Mouse (Mus musculus) liver, adult 2 months (tissue): ENCODE measurements around the gene Tbx2. TPM values are rescaled to one million over a fixed set of nuclear protein-coding genes. Genes with fewer than 3 reads are reported as not detected.

ENCODE experiments used
- DNase-seq: peaks from one replicate; pipeline ENCODE4 v3.0.0-alpha.2; 2011; ENCODE audit warnings: low read depth, low spot score; ENCODE audit errors: extremely low read depth
- H3K27ac ChIP-seq: fragments of 200-500 bp; replicated peaks from 2 replicates; pipeline ENCODE4 v1.5.1; 2012; ENCODE audit warnings: low read depth, mild to moderate bottlenecking, control low read depth, inconsistent platforms, low read length; ENCODE audit not compliant: insufficient read depth
- H3K27me3 ChIP-seq: fragments of 200-500 bp; 2 replicates; pipeline ENCODE4 v1.6.1; 2012; ENCODE audit warnings: mild to moderate bottlenecking, moderate library complexity, low read length, inconsistent platforms; ENCODE audit not compliant: control insufficient read depth, insufficient read depth
- H3K36me3 ChIP-seq: fragments of 200-500 bp; 2 replicates; pipeline ENCODE4 v1.6.1; 2012; ENCODE audit warnings: low read length, inconsistent platforms; ENCODE audit not compliant: control insufficient read depth, insufficient read depth
- H3K4me1 ChIP-seq: fragments of 200-500 bp; 2 replicates; pipeline ENCODE4 v1.6.1; 2011; ENCODE audit warnings: low read length; ENCODE audit not compliant: control insufficient read depth, insufficient read depth
- H3K4me3 ChIP-seq: fragments of 200-500 bp; 2 replicates; pipeline ENCODE4 v1.5.1; 2011; ENCODE audit warnings: low read depth, mild to moderate bottlenecking, control low read depth, low read length, moderate library complexity; ENCODE audit not compliant: insufficient read depth
- H3K79me2 ChIP-seq: fragments of 200-500 bp; 2 replicates; pipeline ENCODE4 v1.6.1; 2012; ENCODE audit warnings: inconsistent platforms, mild to moderate bottlenecking, low read length, moderate library complexity; ENCODE audit not compliant: control insufficient read depth, insufficient read depth
- H3K9ac ChIP-seq: fragments of 200-500 bp; 2 replicates; pipeline ENCODE4 v1.6.1; 2012; ENCODE audit warnings: low read depth, mild to moderate bottlenecking, control low read depth, inconsistent platforms, low read length
- CTCF ChIP-seq: fragments of 200-500 bp; IDR thresholded peaks from 2 replicates; pipeline ENCODE4 v1.5.1; 2011; ENCODE audit warnings: low read depth, low read length, control low read depth
- POLR2A ChIP-seq: fragments of 200-500 bp; IDR thresholded peaks from 2 replicates; pipeline ENCODE4 v1.6.1; 2011; ENCODE audit warnings: low read length, control low read depth; ENCODE audit not compliant: insufficient read depth; ENCODE audit errors: extremely low read depth
- WGBS: fragments of 180-500 bp; shearing (Covaris S2); methylation state at CpG from one replicate; pipeline ENCODE4 v1.1.7; 2018; 5-methylcytosine and 5-hydroxymethylcytosine counted together
- polyA plus RNA-seq: library from polyadenylated mRNA; depleted of rRNA; stranded (reverse); fragments of >200 nt; gene quantifications from 2 replicates; pipeline ENCODE4 v1.2.3, GENCODE M21; 2012
- total RNA-seq: library from RNA; depleted of rRNA; stranded (reverse); fragments of >200 nt; gene quantifications from 2 replicates; pipeline ENCODE4 v1.2.3, GENCODE M21; 2014

The Tbx2 gene
- total and polyA plus RNA-seq, 2 experiments = 1.4 to 3.0 TPM

DNA sequence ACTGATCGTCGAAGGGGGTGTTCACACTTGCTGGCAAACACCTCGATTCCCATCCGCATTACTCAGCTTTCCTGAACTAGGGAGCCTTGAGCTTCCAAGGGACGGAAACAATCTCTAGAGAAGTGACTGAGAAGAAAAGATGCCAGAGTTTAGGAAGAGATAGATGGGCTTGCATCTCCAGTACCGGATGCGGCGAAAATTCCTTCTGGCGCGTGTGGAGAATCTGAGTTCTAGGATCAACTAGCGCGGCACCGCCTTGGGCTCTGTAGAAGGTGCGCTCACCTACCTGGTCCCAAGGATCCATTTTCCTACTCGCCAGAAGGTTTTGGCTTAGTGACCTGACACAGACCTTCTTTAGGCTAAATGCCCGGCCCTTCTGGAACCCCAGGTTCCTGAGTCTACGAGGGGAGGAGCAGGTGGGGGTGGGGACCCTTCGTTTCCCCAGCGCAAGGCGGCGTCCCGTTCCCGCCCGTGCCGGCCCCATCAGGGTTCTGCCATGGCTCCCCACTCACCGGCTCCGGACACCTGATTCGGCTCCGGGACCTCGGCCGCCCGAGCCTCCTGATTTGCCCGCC, 608 bp upstream of the Tbx2 start:
- H3K4me1 ChIP-seq = no peaks in the 10 kb centered on the region
- WGBS = 4% methylated on average over 33 of the region's 33 CpGs
- H3K27me3 ChIP-seq = peaks cover 27% of the 10 kb centered on the region; the same call in 1 of the 2 replicates
- peak overlapping the region; percentile 58 for H3K4me3 ChIP-seq
- no peaks in the 10 kb centered on the region for H3K36me3 ChIP-seq
- peak overlapping the region; percentile 42 for H3K27ac ChIP-seq
- TF ChIP-seq CTCF (no peak), POLR2A (no peak)
- H3K9ac ChIP-seq = peak overlapping the region; percentile 70
- no peaks in the 10 kb centered on the region for H3K79me2 ChIP-seq
- DNase-seq = no peak

DNA sequence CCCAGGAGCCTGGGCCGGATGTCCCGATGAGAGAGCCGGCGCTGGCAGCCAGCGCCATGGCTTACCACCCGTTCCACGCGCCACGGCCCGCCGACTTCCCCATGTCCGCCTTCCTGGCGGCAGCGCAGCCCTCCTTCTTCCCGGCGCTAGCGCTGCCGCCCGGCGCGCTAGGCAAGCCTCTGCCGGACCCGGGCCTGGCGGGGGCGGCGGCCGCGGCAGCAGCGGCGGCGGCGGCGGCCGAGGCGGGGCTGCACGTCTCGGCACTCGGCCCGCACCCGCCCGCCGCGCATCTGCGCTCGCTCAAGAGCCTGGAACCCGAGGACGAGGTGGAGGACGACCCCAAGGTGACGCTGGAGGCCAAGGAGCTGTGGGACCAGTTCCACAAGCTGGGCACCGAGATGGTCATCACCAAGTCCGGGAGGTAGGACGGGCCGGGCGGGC, 750 bp downstream of the Tbx2 start:
- peak overlapping the region; percentile 65 for H3K9ac ChIP-seq
- H3K4me3 ChIP-seq = peak overlapping the region; percentile 58
- no peak for DNase-seq
- no peaks in the 10 kb centered on the region for H3K79me2 ChIP-seq
- 2% methylated on average over 51 of the region's 54 CpGs for WGBS
- no peaks in the 10 kb centered on the region for H3K36me3 ChIP-seq
- 0 out of 2 replicates have a peak overlapping the region, but pooled peaks have one; percentile 37 for H3K27ac ChIP-seq
- no peak for TF ChIP-seq POLR2A
- no peak for TF ChIP-seq CTCF
- H3K27me3 ChIP-seq = peaks cover 39% of the 10 kb centered on the region
- H3K4me1 ChIP-seq = no peaks in the 10 kb centered on the region

DNA sequence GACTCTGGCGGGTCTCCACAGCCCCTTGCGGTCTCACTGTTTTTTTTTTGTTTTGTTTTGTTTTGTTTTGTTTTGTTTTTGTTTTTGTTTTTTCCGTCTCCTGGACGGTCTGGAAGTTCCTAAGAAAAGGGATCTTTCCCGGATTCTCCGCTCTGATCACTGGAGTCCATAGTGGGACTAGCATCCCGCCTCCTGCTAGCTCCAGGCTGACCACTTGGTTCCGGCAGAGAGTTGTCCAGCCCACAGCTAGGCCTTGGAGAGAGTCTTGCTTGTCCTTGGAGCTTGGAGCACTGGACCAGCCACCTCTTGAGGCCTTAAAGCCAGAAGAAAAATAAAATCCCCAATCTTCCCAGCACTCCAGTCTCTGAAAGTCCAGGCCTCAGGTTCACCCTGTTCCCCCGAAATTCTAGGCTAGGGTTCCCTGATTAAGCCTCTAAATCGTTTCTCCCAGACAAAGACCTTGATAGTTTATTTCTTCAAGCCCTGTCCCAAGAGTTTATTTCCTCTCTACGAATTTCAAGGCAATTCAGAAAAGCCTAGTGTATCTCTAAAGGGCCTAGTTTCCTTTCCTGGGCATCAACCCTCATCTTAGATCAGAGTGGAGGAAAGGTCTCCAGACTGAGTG, 1.5 kb downstream of the Tbx2 start:
- no peaks in the 10 kb centered on the region for H3K4me1 ChIP-seq
- peak overlapping the region; percentile 38; the same call in 1 of the 2 replicates for H3K9ac ChIP-seq
- H3K27ac ChIP-seq = peak overlapping the region; percentile 7; the same call in 1 of the 2 replicates
- no peak for TF ChIP-seq CTCF
- no peak for TF ChIP-seq POLR2A
- H3K4me3 ChIP-seq = peak overlapping the region; percentile 58
- 13% methylated on average over 11 of the region's 11 CpGs for WGBS
- peaks cover 42% of the 10 kb centered on the region for H3K27me3 ChIP-seq
- no peak for DNase-seq
- H3K36me3 ChIP-seq = no peaks in the 10 kb centered on the region
- H3K79me2 ChIP-seq = no peaks in the 10 kb centered on the region

DNA sequence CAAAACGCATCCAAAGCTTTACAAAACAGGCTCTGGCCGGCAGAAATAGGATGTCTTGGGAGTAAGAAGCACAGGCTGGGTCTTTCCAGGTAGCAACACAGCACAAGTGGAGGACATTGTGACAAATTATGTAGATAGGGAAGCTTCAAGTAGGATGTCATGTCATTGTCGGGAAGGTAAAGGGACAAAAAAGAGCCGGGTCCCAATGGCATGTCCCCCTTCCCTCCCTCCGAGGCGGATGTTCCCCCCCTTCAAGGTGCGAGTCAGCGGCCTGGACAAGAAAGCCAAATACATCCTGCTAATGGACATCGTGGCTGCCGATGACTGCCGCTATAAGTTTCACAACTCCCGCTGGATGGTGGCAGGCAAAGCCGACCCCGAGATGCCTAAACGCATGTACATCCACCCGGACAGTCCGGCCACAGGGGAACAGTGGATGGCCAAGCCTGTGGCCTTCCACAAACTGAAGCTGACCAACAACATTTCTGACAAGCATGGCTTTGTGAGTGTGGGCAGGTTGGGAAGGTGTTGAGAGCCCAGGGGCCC, 2.1 kb downstream of the Tbx2 start:
- Histone ChIP-seq H3K27ac (0 out of 2 replicates have a peak overlapping the region, but pooled peaks have one; percentile 3), H3K27me3 (peaks cover 39% of the 10 kb centered on the region), H3K4me3 (peak overlapping the region; percentile 58), H3K4me1 (no peaks in the 10 kb centered on the region), H3K9ac (peak overlapping the region; percentile 38), H3K36me3 (no peaks in the 10 kb centered on the region), H3K79me2 (no peaks in the 10 kb centered on the region)
- DNase-seq = no peak
- TF ChIP-seq POLR2A (no peak), CTCF (no peak)
- 17% methylated on average over 17 of the region's 17 CpGs for WGBS

DNA sequence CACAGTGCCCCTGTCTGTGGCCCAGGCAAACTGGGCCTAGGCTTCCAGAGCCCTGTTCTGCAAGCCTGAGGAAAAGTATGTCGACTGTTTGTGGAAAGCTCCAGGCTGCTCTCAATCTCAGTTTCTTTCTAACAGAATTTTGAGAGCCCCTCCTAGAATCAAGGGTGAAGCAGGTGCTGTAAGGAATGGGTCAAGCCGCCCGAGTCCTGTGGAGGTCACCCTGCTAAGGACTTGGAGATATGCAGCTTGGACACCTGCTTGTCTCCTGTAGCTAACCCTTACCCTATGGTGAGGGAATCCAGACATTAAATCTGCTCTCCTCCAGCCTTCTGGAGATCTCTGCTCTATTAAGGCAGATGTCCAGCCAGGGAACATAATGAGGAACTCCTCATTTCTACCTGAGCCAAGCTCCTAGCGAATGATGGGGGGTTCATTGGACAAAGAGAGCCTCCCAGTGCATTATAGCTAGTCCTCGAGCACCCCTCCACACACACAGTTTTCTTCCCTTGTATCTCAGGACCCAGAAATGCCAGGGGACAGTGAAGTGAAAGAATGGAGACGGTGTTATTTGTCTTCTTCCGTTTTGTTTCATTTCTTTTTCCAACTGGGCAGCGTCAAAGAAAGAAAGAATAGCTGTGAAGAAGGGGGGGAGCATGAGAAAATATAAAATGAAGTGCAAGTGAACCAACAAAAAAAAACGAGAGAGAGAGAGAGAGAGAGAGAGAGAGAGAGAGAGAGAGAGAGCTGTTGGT, 2.8 kb downstream of the Tbx2 start:
- DNase-seq = no peak
- no peak for TF ChIP-seq CTCF
- TF ChIP-seq POLR2A = no peak
- Histone ChIP-seq H3K27ac (no peak overlapping the region), H3K79me2 (no peaks in the 10 kb centered on the region), H3K9ac (peak overlapping the region; percentile 38; the same call in 1 of the 2 replicates), H3K27me3 (peaks cover 39% of the 10 kb centered on the region), H3K4me3 (0 out of 2 replicates have a peak overlapping the region, but pooled peaks have one; percentile 58), H3K36me3 (no peaks in the 10 kb centered on the region), H3K4me1 (no peaks in the 10 kb centered on the region)
- WGBS = 27% methylated on average over 9 of the region's 9 CpGs
